Mouse (Mus musculus): ENCODE results near the gene Erg. TPM values are rescaled to one million over a fixed set of nuclear protein-coding genes. Genes with fewer than 3 reads are reported as not detected.

Erg gene
- 10 to 100 TPM; 26.8 to 27.0 TPM for total RNA-seq (2021)
- long read RNA-seq, experiment 1, partial matches to known transcripts, result 0 of 2 reads
- long read RNA-seq, experiment 1, other reads (novel, unspliced or antisense), result 2 of 2 reads
- long read RNA-seq, experiment 2, partial matches to known transcripts, result 0 of 7 reads
- long read RNA-seq, experiment 2, other reads (novel, unspliced or antisense), result 7 of 7 reads

DNA sequence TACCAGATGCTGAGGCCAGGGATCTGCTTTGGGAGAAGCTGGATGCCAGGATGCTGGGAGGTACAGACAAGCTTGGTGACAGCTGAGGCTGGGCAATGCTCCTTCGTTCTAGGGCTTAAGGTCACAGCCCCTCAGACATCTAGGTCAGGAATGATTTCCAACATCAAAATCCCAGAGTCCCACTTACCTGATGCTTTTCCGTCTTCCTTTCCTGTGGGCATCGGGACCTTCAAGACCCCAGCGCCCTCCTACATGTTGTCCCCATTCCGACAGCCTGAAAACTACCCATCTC is at the start of gene Erg:
Erg (minus strand) TSS at position 283 of the 292 bp plus-strand sequence.
- no peak for DNase-seq (ENCODE audit: low spot score in 2 of 2)

DNA sequence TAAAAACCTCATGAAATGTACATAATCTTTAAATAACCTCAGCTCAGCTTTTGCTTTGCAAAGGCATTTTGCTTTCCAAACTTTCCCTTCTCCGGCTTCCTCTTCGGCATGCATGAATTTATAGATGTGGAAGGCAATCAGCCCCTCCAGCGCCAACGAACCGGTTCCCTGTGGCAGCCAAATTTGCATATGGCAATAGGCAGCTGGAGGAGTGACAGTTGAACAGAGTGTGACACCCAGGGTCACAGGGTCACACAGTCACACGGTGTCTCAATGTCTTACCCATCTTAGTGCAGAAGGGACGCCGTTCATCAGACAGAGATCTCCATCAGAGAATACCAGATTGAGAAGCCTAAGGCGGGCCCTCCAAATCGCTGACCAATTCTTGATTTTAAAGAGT is 45.4 kb upstream of the Erg start:
- DNase-seq (ENCODE audit: low spot score in 2 of 2), result no peak

DNA sequence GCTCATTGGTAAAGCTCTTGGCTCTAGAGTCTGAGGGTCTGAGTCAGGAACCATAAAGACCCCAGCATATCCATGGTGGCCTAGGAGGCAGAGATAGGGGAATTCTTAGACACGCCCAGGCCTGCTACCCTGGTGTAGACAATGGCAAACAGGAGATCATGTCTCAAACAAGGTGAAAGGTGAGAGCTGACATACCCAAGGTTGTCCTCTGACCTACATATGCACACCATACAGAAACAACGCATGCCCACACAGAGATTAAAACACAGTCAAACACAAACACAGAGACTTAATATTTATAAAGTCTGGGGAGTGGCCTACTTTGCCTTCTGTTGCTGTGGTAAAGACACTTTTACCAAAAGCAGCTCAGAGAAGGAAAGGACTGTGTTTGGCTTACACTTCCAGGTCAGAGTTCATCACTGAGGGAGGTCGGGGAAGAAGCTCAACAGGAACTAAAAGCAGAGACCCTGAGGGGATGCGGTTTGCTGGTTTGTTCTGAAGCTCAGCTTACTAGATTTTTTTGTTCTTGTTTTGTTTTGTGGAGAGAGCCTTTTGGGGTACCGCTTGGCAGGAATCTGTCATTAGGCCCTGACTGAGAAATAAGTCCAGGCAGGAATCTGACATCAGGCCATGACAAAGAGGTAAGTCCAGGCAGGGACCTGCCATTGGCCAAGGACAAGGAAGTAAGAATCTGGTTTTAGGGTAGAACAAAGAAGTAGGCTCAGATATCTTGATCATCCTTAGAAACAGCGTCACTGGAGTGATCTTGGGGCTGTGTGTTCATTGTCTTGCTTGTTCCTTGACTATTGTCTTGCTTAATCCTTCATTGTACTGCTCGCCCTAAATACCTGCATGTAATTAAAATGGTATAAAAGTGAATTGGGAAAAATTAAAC is 37.7 kb upstream of the Erg start:
- DNase-seq (ENCODE audit: low spot score in 2 of 2), result no peak

DNA sequence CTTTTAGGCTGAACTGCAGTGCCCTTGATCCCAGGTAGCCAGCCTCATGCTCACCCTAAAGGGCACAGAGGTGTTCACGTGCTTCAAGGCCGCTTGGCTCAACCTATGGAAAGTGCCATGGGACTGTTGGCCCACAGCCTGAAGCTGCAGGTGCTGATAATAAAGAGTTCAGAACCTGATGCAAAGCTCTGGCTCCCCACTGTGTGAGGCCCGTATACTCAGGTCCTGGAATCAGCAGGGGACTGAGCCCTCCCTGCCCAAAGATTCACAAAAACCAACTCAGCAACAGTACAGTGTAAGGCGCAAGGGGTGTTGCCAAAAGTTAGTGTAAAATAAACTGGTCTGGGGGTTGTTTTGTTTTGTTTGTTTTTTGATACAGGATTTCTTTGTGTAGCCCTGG is 36.7 kb upstream of the Erg start:
- DNase-seq (ENCODE audit: low spot score in 2 of 2), result no peak

DNA sequence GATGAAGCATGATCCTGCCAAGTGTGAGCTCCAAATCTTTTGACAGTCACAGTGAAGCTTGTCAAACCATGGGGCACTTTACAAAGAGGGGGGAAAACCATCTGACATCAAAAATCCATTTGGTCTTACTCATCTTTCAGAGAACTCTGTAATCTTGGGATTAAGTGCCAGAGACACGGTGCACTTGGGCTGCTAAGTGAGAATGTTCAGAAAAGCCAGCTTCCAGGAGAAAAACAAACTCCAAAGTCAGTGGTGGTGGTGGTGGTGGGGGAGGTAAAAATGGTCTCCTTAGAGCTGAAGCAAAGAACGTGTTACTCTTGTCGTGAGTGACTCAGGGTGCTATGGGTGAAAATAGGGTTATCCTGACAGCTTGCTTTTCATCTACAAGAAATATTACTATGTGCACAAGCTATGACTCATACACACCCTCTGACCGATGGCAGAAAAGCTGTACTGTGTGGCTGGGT is 33.5 kb upstream of the Erg start:
- DNase-seq (ENCODE audit: low spot score in 2 of 2), result no peak

DNA sequence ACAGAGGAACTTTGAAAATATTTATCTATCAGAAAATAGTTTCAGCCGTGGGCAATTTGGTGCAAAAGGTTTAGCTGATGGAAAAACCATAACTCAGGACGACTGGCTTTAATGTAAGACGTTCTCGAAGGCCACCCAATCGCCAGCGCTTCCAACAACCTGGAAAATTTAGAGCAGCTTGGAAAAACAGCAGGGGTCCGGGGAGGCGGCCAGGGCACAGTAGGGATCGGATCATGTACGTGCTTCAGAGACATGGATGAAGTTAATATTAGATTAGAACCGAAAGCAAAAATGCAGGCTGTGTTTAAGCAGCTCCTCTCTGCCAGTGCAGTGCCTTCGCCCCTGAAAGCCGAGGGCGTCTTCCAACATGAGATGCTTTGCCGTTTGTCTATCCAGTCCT is 31.8 kb upstream of the Erg start:
- no peak for DNase-seq (ENCODE audit: low spot score in 2 of 2)

DNA sequence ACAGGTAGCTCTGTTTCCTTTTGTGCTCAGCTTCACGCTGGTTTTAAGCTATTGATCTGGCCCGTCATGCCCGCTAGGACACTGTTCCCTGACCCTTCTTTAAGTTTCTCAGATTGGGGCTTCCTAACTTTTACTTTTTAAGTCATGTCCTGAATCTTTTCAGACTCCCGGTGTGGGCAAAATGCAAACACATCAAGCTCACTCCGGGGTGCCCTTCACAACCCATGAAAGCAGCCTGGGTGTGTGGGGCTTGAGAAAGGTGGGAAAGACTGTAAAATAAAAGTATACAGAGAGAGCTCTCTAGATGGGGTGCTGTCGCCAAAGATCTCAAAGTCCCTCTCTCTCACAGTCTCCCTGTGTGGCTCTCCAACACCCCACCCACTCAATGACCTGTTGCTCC is 31.3 kb upstream of the Erg start:
- no peak for DNase-seq (ENCODE audit: low spot score in 2 of 2)

DNA sequence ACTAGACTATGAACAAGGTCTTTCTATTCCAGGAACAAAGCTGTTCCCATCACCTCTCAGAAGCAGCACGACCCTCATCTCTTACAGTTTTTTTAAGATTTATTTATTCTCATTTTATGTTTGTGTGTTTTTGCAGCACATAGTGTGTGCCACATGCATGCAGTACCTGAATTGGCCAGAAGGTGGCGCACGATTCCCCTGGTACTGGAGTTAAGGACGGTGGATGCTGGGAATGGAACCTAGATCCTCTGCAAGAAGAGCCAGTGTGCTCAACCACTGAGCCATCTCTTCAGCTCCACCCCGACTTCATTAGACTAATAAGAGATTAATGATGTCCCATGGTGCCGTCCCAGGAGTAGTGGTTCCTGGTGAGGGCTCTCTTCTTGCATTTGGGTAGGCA is 29.2 kb upstream of the Erg start:
- no peak for DNase-seq (ENCODE audit: low spot score in 2 of 2)

DNA sequence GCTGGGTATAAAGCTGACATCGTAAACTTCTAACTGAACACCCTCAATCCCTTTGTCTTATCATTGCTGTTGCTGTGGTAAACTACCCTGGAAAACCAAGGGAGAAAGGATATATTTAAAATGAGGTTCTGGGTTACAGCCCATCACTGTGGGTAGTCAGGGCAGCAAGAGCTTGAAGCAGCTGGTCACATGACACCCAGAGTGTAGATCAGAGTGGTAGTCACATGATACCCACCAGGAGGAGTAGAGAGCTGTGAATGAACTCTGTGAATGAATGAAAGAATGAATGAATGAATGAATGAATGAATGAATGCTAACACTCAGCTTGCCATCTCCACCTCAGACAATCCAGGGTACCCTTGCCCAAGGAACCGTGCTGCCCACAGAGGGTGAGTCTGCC is 28.1 kb upstream of the Erg start:
- DNase-seq (ENCODE audit: low spot score in 2 of 2), result no peak

DNA sequence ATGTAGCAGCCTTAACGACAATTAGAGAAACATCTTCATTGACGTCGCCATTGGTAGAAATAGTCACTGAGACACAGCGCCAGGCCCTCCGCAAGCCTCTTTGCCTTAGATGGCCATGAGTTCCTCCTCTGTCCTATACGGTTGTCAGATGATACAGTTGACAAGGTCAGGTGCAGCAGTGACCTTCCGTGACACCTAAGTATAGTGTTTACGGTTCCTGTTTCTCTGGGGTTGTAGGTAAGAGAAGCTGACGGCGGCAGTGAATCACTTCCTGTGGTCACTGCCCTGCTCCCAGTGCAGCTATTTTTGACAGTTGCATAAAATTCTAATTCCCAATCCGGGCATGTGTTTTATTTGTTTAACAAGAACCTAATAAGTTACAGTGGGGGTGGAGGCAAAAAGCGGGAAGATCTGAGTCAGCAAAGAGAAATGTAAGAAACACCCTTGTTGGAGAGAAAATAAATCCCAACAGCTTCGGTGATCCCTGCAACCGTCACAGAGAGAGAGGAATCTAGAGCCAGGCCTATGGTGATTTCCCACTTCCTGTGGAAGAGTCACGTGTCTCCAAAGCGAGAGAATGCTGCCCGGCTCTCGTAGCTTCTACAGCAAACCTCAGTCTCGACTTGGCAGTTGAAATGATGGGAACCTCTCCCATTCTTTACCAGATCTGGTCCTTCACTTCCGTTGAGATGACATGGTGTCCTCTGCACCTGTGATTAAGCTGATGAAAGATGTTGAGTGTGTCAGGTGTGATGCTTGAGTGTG is 25.8 kb upstream of the Erg start:
- no peak for DNase-seq (ENCODE audit: low spot score in 2 of 2)

DNA sequence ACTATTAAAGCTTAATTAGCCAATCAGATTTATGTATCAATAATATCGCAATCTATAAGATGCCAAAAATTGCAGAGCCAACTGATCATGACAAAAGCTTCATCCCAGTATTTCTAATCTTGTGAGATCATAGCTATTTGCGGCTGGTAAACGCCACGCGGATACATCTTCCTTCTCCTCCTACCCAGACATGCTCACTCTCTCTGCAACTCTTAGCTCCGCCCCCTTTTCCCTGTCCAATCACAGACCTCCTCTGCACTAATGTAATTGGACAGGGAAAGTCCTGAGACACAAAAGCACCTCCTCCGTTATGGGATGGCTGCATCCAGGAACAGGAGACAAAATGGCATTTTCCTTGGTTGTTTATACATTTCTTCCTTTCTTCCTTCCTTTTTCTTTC is 22.2 kb upstream of the Erg start:
- DNase-seq (ENCODE audit: low spot score in 2 of 2), result no peak

DNA sequence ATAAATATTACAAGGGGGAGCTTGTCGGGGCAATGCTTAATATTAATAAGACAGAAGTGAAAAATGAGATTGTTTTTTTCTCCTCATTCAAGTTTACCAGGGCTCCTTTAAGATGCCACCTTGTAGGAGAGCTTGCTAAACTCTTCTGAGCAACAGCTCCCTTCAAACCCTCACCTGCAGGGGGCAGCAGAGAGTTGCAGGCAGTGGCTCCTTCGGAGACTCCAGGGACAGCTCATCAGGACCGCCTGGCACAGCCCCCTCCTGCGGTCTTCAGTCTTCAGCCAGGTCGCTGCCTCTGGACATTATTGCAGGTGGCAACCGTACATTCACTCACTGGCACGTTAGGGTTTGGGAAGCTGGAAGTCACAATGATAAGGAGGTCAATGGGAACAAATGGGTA is 18.9 kb upstream of the Erg start:
- DNase-seq (ENCODE audit: low spot score in 2 of 2), result peak; percentile 53 to 64

DNA sequence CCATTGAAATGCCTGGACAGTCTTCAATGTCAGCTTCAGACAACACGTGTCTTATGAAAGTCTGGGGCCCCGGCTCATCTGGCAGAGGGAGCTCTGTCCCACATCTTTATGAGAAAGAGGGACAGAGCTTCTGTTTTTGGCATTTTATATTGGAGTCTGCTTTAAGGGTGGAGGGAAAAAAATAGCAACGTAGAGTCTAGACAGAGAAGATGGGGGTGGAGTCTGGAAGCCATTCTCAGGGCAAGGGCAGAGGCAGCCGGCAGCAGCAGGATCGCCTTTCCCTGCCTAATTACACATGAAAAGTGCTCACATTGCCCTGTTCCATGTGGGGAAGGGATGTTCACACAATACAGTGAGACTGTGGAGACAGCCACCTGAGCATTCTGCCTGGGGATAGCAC is 16.1 kb upstream of the Erg start:
- no peak for DNase-seq (ENCODE audit: low spot score in 2 of 2)

DNA sequence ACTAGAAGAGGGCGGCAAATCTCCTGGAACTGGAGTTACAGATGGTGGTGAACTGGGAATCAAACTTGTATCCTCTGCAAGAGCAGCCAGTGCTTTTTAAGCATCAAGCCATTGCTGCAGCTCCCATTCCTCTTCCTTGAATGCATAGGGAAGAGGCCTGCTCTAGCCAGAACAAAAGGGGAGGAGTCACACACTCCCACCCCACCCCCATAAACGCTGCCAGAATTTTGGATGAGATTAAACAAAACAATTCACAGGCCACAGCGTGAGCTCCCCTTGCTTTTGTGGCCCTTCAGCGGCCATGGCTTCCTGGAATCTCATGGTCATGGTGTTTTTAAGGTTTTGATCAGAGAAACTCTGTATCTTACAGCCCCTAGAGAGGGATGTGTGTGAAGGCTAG is 15.4 kb upstream of the Erg start:
- DNase-seq (ENCODE audit: low spot score in 2 of 2), result no peak

DNA sequence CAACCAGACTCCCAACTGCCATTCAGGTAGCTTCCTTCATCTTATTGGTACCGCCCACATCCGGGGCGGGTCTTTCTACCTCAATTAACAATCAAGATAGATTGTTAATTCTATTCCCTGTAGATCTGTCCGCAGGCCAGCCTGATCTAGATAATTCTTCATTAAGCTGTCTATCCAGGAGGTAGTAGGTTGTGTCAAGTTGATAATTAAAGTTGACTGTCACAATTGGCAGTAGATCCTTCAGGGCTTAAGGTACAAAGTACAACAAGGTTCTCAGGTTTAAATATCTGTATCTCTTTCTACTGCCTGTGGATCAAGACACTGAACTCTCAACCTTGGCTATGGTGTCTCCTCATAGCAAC is 14.8 kb upstream of the Erg start:
- no peak for DNase-seq (ENCODE audit: low spot score in 2 of 2)

DNA sequence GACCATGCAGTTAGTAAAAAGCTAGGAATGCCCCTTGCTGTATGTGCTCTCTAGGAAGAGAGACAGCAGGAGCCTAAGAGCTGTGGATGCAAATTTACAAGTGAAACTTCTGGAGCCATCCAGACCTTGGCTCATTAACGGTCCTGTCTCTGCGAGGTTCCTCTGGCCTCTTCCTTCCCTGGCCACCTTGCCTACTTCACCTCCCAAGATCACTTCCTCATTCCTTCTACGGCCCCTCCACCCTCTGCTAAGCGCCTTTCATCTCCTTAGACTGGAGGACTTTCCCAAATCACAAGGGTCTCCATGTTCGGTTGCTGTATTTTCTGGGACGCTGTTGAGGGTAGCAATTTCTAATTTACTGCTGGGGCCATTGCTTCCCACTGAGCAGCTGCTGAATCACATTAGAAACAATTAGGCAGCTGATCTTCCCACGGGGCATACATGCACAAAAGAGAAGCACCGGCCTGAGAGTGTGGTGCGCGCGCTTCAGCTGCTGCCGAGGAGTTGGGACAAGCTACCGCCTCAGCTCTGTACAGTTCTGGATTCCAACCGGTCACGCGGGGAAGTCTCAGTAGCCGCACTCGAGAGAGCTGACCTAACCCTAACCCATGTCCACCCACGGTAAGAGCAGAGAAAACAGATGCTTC is 14.3 kb upstream of the Erg start:
- DNase-seq (ENCODE audit: low spot score in 2 of 2), result no peak

DNA sequence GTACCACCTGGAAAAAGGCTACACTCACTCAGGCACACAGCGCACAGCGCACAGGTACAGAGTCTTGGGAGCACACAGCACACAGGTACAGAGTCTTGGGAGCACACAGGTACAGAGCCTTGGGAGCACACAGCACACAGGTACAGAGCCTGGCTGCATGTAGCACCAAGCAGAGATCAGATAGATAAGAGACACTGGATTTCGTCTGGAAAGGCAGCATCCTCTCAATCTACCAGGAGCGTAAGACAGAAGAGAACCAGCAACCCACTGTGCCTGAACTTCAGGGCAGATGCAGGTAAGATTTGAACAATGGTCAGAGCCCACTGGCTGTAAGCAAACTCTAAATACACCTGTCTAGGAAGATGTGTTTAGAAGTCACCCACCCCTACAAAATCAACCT is 12.5 kb upstream of the Erg start:
- DNase-seq (ENCODE audit: low spot score in 2 of 2), result no peak

DNA sequence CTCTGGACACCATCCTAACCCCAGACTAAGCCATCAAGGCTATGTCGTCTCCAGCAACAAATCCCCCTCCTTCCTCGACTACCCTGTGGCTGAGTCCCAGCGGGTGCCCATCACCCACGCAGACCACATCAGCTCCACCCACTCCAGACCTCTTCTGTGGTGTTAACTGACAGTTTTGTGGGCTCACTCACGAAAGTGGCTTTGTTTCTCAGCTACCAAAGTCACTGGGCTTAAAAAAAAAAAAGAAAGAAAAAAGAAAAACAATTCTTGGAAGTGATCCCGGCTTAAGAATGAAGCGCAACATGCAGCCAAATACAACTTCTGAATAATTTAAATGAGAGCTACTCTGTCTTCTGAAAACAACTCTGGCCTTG is 11.2 kb upstream of the Erg start:
- DNase-seq (ENCODE audit: low spot score in 2 of 2), result no peak

DNA sequence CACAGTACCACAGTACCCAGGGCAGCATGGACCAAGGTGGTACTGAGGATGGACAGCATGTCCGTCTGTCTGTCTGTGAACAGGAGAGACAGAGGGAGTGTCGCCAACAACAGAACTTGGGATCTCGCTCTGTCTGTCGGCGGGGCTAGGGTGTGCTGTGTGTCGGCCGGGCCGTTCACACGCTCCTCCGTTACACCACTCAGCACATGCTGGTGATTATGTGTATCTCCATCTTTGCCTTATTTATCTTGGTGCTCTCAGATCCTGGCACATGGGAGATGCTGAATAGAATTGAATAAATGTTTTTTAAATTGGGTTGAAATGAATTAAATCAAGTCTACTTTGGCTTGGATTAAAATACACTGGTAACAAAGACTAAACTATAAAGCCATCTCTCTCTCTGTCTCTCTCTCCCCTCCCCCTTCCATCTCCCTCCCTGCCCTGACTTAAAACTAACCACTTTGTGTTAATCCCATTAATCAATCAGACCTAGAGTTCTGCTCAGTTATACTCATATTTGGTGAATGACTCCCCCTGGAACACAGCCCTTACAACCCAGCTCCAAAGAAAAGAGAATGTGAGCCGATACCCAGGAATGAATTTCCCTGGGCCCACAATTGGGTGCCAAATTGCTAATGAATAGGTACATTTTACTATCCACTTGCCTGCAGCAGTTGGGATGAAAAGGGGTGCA is 10.6 kb upstream of the Erg start:
- no peak for DNase-seq (ENCODE audit: low spot score in 2 of 2)

DNA sequence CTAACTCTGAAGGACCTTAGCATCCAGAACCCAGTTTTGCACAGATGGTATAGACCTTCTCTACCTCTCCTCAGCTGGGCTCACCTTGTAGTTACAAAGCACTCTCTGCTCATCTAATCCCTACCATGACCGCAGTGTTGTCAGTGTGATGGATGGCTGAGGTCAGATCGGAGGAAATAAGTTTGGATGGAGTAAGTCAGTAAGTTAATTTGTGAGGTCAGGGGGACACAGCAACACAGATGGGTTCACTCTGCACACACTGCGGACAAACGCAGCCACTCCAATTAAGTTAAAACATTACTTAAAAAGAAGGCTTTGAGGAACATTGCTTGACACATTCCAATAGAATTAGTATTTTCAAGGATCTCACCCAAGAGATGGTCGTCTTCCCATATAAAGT is 2.5 kb upstream of the Erg start:
- no peak for DNase-seq (ENCODE audit: low spot score in 2 of 2)

DNA sequence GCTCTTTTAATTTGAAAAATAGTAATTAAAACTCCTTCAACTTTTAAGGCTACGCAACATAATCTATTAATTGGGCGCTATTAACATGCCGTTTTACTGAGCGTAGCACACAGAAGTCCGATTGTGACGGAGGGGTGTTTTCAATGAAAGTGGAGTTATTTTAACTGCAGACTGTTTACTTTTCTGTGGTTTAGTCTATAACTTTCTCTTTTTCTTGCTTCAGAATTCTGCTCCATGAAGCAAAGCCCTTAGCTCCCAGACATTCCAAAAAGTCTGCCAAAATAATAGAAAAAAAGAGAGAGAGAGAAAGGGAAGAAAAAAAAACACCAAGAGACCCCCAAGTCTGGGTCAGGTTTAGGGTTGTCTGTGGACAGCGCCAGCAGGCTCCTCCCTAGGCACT is 333 bp upstream of the Erg start:
- no peak for DNase-seq (ENCODE audit: low spot score in 2 of 2)
